Mouse (Mus musculus): ENCODE data around the gene Cacnb4.

DNA sequence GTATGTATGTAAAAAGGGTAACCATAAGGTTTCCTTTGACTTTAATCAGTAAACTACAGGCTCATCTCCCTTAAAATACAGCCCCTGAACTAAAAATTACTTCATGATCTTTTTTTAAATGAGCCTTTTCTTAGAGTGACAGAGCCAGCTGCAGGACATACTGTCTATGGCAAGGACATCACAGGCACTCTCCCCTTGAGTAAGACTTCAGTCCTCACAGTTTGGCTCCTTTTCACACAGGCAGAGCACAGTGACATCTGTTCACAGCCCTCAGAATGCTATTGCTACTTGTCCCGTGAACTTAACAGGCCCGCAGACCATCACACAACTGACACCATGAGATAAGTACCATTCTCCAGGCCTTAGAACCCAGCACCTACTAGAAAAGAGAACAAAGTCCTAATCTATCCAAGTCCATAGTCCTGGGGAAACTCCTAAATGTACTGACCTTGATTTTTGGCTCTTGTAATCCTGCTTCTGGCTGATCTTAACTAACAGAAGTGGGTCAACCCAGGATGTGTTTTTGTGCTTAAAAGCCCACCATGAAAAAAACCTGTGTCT, 286.1 kb downstream of the Cacnb4 start:
- TF ChIP-seq CTCF (IDR thresholded peaks at IDR 0.05; ENCODE audit: extremely low read depth, insufficient read depth, insufficient read length, insufficient replicate concordance) (no peak), POLR2A (IDR thresholded peaks at IDR 0.05; ENCODE audit: low read depth, low read length) (no peak)
